Mouse (Mus musculus): ENCODE measurements around the gene Sirpa. TPM values are rescaled to one million over a fixed set of nuclear protein-coding genes. Genes with fewer than 3 reads are reported as not detected.

Sirpa gene
- total RNA-seq (2021): 1 to 10 TPM; 5.9 to 6.5 TPM
- long read RNA-seq, experiment 1, partial matches to known transcripts: 0 of 2 reads
- long read RNA-seq, experiment 1, other reads (novel, unspliced or antisense): 1 of 2 reads
- long read RNA-seq, experiment 2, partial matches to known transcripts: 0 of 2 reads
- long read RNA-seq, experiment 2, other reads (novel, unspliced or antisense): 1 of 2 reads

DNA sequence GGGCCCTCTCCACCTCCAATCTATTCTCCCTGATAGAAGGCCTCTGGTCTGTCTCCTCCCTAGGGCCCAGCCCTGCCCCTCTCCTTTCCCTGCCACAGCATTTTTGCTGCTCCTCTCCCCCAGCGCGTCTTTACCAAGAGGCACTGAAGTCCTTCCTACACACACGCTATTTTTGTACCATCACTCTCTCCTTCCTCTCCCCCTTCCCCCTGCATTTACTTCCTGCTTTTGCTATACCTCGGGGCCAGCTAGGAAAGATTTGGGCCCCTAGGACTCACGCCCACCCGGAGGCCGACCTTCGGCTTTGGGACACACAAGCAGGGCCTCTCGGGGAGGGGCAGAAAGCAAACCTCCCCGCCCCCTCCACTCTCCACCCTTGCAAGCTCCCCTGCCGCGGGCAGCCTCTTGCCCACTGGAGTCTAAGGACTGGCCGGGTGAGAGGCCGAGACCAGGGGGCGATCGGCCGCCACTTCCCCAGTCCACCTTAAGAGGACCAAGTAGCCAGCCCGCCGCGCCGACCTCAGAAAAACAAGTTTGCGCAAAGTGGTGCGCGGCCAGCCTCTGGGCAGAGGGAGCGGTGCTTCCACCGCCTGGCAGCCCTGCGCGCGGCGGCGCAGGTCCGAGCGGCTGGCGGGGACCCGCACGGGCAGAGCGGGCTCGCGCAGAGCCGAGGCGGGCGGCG, at the start of gene Sirpa:
Gene Sirpa (plus strand): TSS at position 377 of the 682 bp plus-strand sequence.
- intact Hi-C loops (cut with DNase I): loop anchor here (5.0 kb wide), 1 partner anchor 90 kb away; no protein-coding TSS in a partner anchor

DNA sequence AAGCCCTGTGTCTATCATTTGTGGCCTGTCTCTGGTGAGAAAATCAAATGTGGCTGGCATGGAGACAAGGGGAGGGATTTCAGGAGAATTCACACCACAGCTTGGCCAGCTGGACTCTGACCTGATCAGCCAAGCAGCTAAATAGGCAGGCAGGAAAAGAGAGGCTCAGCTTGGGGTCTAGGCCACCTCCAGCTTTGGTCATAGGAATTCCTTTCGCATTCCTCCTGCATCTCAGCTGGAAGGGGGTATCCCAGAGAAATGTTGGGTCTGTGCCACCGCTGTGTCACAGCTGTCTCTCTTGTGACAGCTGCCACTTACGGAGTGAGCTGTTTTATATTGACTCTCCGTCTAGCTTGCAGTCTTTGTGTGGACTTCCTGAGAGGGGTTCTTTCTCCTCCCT, 48.2 kb upstream of the Sirpa start:
- intact Hi-C loops (cut with DNase I): no loop called here
- DNase-seq: no peak

More for the DNA sequence above, at the start of gene Sirpa:
- DNase-seq: peak; percentile 68 to 77

DNA sequence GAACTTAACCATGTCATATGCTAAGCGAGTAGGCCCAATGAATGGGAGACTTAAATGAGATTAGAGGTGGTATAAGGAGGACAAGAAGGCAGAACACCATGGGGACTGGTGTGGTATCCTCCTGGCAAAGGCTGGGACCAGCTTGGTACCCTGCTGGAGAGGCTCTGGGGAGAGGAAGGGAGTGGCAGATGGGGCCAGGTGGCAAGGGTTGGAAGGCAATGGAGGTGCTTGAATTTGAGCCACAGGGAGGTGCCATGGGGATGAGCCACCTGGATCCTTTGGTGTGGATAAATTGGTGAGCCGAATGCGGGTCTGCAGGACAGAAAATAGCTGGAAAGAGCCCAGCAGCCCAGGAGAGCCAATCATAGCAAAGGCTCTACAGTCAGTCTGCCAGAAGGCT, 47.7 kb upstream of the Sirpa start:
- no peak for DNase-seq
- intact Hi-C loops (cut with DNase I): no loop called here

DNA sequence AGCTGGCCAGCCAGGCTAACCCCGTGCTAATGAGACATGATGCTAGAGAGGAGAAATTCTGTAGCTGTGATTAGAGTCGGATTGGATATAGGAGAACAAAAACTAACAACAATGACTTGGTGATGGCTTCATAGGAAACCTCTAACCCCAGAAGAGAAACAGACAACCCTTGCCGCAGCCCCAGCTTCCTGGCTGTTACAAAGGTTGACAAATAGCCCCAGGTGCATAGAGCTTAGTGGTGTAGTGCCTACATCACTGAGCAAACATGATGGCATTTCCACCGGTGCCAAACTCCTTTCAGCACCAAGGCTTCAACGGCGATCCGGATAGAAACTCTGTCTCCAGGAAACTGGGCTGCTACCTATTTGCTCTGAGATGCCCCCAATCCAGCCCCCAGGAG, 47.0 kb upstream of the Sirpa start:
- intact Hi-C loops (cut with DNase I): no loop called here
- no peak for DNase-seq

DNA sequence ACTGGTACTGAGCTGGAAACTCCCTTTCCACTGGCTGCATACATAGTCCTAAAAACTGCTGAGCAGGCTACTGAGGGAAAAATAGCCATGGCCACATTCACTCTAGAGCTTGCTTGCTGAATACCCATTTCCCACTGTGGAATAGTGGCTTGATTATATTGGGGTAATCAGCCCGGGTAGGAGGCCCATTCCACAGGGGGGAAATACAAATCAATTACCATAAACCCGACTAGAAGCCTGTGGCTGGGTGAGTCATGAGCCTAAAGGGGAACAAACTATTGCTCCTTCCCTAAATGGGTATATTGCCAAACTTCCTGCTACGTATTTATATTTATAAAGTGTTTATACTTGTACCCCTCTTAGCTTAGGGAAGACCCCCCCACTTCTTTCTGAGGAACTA, 45.9 kb upstream of the Sirpa start:
- no peak for DNase-seq
- intact Hi-C loops (cut with DNase I): no loop called here

DNA sequence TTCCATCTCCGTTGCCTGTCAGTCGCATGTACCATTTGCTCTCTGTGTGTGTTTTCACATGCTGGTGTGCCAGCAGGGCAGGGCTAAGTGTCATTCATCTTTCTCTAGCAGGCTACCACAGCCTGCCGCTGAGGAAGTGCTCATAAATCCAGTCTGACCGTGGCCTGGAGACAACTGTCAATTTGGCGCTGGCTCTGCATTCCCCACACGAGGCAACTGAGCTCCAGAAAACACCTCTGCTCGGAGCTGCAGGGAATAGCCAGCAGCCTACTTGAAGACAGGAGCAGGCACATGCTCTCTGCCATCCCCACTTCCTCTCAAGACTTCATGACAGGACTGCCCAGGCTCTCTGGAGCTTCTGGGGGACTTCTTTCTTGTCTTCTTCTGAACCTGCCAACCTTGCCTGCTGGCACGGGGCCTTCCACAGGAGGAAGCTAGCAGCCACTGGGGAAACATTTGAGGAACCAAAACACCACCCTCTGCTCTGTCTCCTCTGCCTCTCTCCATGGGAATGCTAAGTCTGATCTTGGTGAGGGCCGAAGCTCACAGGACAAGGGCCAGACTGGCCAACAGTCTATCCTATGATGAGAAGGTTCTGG, 43.0 kb upstream of the Sirpa start:
- DNase-seq: no peak
- intact Hi-C loops (cut with DNase I): loop anchor here (5.0 kb wide), 1 partner anchor 47 kb away; no protein-coding TSS in a partner anchor

DNA sequence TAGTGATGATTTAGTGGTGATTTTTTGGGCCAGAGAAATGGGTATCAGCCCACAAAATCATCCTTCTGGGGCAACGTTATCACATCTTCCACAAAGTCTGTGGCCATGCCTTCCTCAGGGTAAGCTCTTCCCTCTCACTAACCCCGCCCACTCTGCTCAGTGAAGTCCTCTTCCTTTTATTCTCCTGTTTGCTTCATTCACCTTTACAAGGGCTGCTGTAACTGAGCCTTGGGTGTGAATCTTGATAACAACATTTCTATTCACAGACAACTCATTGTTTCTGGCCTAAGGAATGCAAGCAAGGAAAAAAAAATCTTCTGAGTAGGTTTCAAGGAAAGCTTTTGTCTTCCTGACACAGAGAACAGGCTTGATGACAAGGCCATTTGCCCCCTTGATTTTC, 41.9 kb upstream of the Sirpa start:
- intact Hi-C loops (cut with DNase I): loop anchor here (5.0 kb wide), 1 partner anchor 48 kb away; no protein-coding TSS in a partner anchor
- DNase-seq: no peak

DNA sequence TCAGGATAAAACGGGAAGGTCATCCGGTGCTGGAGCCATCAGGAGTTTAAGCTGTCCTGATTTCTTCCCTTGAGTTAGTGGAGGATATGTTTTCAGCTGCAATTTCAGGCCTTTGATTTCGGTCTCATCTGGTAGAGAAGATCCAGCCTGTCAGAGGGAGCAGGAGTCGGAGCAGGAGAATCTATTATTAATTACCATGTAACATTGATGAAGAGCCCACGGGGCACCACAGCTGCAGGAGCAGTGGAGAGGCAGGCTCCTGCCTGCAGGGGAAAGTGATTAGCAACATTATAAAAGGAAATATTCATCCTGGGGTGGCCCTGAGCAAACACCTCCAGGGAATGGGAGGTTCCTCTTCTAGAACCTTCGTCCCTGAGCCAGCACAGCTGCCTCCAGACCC, 36.6 kb upstream of the Sirpa start:
- intact Hi-C loops (cut with DNase I): no loop called here
- DNase-seq: no peak

DNA sequence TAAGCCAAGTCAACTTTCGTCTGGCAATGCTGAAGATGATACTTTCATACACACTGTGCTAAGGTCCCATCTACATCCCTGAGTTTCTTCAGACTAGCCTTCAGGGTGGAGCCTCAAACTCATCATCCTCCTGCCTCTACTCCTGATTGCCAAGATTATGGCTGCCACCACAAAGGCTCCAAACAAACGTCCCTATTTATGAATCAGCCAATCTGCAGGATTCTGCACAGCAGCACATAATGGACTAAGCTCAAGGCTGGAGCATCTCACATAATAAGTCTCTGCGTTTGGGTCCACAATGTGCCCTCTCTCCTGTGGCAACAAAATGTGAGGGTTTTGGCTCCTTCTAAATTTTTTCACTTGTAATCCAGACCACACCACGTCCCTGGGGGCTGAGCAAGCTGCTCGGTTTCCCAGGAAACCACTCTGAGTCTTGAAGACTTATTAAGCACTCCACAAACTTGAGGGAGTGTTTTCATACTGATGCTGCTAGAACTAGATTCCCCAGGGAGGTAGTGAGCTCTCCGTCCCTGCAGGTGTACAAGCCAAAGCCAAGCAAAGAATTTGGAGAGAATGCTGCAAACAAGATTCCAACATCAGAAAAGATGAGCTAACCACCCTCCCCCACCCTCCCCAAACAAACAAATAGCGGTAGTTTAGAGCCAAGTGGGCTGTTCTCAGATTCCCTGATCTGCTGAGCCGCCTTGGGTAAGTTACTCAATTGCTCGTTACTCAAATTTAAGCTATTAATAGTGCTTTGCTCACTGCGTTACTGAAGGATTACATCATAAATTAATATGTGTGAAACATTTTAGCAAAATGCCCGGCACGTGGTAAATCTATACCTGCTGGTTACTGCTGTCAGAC, 34.4 kb upstream of the Sirpa start:
- intact Hi-C loops (cut with DNase I): no loop called here
- DNase-seq: peak; percentile 42 to 56

DNA sequence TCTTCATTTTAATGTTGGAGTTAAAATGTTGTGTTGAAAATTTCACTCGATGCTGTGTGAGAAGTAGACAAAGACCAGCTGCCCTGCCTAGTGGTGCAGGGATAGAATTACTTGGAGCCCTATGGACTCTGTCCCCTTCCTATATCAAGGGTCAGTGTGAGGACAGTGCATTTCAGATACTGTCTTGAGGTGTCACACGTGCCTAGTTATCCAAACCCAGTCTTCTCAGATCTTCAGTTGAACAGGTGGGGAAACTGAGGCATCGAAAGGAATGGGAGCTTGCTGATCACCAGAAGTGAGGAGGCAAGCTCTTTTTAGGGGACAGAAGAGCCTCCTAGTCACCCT, 33.8 kb upstream of the Sirpa start:
- no peak for DNase-seq
- intact Hi-C loops (cut with DNase I): no loop called here

DNA sequence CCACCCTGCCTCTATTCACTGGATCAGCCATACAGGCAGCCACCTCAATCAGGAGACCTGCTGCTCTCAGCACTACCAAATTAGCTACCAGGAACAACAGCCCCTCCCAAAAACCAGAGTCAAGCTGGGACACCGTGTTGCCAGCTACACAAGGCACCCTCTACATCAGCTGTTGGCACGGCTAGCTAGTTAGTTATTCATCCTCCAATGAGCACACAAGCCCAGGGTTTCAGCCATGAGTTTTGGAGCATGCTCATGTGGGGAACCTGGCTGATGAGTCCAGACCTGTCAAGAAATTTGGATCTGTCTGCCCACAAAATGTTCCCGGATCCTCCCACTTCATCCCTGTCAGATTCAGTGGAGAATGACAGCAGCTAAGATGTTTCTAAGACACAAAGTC, 30.8 kb upstream of the Sirpa start:
- DNase-seq: no peak
- intact Hi-C loops (cut with DNase I): no loop called here

DNA sequence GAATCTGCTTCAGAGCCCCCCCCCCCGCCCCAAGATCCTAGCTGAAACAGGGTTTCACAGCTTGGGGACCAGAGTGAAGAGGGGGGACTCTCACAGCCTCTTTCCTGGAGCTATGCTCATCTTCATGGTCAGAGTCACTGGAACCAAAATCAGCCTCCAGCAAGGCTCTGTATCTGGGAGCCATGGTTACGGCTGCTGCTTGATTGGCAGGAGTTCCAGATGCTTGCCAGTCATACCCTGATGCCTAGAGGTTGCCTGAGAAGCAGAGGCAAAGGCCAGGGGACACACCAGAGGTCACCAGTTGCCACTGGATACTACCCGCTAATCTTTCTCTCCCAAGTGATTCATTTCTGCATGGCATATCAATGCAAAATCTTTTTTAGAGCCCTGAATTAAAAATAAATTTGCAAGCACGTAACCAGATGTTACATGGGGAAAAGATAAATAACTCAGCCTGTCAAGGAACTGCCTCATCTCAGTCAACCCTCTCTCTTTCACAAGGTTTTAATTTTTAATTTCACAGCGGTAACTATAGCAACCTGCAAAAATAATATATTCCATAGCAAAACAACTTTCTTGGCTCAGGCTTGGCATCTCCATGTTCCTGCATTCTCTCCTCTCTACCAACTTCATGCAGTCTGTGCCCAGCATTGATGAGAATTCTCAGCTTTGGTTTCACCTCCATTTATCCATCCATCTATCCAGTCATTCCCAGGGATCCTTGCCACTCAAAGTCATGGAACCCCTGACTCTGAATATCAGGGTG, 28.5 kb upstream of the Sirpa start:
- intact Hi-C loops (cut with DNase I): no loop called here
- no peak for DNase-seq

DNA sequence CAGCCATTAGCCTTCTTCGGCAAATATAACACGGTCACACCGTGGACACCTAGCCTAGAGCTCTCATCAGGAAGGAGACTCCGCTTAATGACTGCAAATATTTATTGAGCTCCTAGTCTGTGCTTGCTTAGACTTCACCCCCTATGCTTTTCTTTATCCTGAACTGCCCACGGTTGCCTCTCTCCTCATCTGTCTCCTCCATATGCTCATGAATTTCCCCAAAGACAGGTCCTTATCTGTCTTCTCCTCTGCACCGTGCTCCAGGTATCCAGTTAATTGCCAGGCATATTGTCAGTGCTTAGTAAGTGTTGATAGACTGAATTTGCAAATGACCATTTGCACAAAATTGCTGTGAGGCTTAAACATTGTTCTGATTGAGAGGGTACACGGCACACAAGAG, 23.5 kb upstream of the Sirpa start:
- intact Hi-C loops (cut with DNase I): no loop called here
- no peak for DNase-seq

DNA sequence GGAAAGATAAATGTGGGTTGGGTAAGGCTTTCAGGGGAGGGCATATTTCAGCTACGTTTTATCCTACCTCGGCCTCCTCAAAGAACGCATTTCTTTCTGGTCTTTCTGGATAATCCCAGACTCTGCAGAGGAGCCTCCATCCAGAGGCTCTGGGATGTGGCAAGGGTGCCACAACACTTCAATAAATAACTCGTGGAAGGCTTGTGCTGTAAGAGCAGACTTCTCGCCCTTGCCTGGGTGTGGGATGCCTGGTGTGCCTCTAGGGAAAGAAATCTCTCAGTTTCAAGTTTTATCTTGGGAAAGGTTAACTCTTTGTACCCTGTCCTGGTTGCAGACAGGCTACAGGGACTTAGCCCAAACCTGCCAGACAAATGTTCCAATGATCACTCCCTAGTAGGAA, 23.1 kb upstream of the Sirpa start:
- intact Hi-C loops (cut with DNase I): no loop called here
- DNase-seq: no peak

DNA sequence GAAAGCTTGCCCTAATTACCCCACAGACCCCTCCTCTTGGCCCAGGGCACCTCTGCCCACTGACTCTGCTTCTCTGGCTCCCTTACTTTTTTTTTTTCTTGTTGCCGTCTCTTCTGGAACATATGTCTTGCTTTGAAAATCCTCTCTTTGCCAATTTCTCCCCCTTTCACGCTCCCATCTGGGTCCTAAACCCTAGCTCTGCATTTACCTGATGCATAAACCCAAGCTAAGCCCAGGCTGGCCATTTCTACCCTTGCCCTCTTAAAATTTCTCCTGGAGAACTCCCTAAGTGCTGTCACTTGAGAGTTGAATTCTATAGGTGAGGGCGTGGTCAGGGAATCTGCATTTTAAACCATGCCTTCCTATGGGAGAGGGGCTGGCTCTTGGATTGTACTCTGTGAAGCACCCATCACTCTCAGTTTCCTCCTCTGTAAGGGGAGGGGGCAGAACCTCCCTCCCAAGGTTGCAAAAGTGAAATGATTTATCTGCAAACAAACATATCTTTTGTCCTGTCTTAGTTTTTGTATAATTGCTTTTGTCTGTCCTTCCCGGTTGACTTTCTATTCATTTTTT, 18.8 kb upstream of the Sirpa start:
- intact Hi-C loops (cut with DNase I): no loop called here
- DNase-seq: no peak

DNA sequence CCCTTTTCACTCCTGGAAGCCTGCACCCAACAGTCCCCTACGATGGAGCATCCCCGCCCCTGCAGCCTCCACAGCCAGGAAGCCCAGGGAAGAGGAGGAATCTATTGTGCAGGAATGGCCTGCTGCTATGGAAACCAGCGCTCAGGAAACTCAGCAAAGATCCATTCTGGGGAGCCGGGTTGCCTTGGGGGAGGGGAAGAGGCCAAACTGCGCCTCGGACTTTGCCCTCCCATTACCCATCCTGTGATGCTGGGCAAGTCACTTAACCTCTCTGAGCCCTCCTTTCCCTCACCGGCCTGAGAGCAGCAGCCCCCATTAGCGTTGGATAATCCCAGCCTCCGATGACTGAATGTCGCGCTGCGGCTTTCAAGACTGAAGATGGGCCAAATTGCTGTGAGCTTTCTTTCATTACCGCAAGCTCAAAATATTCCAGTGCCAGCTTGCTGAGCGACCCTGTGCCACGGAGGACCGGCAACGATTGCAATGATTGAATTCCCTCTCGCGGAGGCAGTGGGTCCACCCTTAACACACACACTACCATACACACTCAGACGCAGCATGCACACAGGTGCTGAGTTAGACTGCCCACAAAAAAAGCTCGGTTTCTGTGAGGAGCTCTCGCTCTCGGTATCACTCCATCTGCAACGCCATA, 18.1 kb upstream of the Sirpa start:
- no peak for DNase-seq
- intact Hi-C loops (cut with DNase I): no loop called here

DNA sequence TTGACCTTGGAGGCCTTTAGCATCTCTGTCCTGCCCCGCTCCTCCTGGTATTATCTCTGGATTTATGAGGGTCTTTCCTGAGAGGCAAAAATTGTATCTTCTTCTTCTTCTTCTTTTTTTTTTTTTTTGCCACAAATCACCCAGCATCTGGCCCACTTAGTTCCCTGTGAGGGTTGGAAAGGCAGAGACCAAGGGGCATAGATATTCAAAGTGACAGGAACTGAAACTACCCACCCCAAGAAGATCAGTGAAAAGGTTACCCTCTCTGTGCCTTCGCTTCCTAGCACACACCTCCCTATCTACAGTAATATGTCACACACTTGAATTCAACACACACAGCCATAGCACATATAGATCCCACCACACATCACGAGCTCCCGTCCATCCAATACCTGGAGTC, 17.5 kb upstream of the Sirpa start:
- DNase-seq: no peak
- intact Hi-C loops (cut with DNase I): no loop called here

DNA sequence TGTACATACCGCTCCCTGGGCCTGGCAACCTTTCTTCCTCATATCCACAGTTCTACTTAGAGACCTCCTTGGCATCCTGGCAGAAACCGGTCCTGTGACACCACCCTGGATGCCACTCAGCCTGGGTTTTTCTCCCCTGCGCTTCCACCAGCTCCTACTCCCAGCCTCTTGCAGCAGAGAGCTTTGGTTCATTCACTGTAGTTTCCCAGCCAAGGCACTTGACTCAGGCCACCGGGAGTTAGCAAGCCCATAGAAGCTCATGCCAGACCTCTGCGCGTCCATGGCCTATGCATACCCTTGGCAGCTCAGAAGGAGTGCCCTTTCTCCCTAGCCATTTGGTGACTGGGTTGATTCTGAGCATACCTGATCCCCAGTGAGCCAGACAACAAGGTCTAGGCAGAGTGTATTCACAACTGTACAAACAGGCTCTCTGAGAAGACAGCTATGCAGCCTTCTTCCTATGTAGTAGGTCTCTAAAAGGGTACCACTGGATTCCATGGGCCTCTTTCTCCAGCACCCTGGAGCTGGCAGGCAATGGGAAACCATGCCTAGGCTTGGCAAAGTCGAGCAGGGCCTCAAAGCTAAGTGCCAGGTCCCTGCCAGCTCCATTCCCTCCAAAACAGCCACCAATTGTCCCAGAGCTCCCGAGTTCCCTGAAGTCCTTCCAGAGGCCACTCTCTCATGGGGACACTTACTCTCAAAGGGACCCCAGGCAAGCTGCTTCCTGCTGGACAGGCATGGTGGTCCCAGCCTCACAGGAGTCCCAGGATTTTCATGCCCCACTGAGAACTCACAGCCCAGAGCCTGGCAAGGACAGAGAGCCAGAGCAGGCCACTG, 15.8 kb upstream of the Sirpa start:
- intact Hi-C loops (cut with DNase I): no loop called here
- no peak for DNase-seq

DNA sequence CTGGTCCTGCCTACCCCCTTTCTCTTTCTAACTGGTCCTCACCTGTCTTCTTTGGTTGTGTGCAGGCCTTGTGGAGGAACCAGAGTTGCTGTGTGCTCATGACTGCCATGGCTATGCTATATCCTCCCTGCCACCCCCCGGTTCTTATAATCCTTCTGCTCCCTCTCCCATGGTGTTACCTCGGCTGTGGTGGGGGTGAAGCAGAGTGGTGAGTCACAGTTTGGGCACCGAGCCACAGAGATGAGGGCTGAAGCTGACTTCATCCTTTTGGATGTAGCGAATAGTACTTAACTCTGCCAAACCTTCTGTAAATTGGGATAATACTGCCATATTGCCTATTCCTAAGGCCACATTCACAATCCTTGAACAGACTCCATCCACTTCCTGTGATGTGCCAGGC, 12.0 kb upstream of the Sirpa start:
- intact Hi-C loops (cut with DNase I): no loop called here
- no peak for DNase-seq
